In genomic region chr8:72583056-72583771, GRCm38 (mm10) we compare ENCODE assay signal across 8 mouse cellular contexts. TPM values are rescaled to one million over a fixed set of nuclear protein-coding genes. Genes with fewer than 3 reads are reported as not detected.
DNase-seq lines count a peak whose midpoint lies in the region; ATAC-seq lines count a peak whose summit lies in the region.

No protein-coding gene starts in this region.

- no peak for ATAC-seq in heart, embryonic 16.5 days (replicated peaks; ENCODE audit: extremely low read depth, insufficient read depth, low FRiP score)
- ATAC-seq in megakaryocyte, adult 5-6 weeks (ENCODE audit: poor library complexity, severe bottlenecking): peak; percentile 93
- no peak for ATAC-seq in intestine, embryonic 15.5 days

- H3K27ac ChIP-seq in heart, embryonic 16.5 days (ENCODE audit: low read length): peak overlapping the region; percentile 54
- H3K27ac ChIP-seq in intestine, embryonic 15.5 days: no peak overlapping the region

- H3K4me3 ChIP-seq in heart, embryonic 16.5 days (ENCODE audit: low read length): no peak overlapping the region
- H3K4me3 ChIP-seq in intestine, embryonic 15.5 days (replicated peaks): no peak overlapping the region

- H3K36me3 ChIP-seq in heart, embryonic 16.5 days (ENCODE audit: control insufficient read depth, insufficient read depth): peaks cover 5% of the 10 kb centered on the region; the same call in 1 of the 2 replicates
- H3K36me3 ChIP-seq in intestine, embryonic 15.5 days: no peaks in the 10 kb centered on the region

- WGBS in heart, embryonic 16.5 days: 60% methylated on average over 7 of the region's 7 CpGs
- whole genome bisulfite sequencing in intestine, embryonic 15.5 days: 70% methylated on average over 7 of the region's 7 CpGs

- no peaks in the 10 kb centered on the region for H3K27me3 ChIP-seq in heart, embryonic 16.5 days (ENCODE audit: control insufficient read depth, insufficient read depth, low read length)
- H3K27me3 ChIP-seq in intestine, embryonic 15.5 days (replicated peaks): no peaks in the 10 kb centered on the region

- DNase-seq in cerebellum, postnatal 10 days: peak; percentile 50 to 55
- no peak for DNase-seq in cerebellum, postnatal 25 days
- peak; percentile 44 for DNase-seq in right cerebral cortex, postnatal 14 days
- no peak for DNase-seq in right cerebral cortex, adult 2 months (ENCODE audit: low spot score in 2 of 2)
- DNase-seq in urinary bladder, adult 18-20 months (ENCODE audit: low spot score in 2 of 2): no peak

- no peaks in the 10 kb centered on the region for H3K9me3 ChIP-seq in heart, embryonic 16.5 days (replicated peaks; ENCODE audit: control insufficient read depth, low read length)
- H3K9me3 ChIP-seq in intestine, embryonic 15.5 days: no peaks in the 10 kb centered on the region

- no peak overlapping the region for H3K4me2 ChIP-seq in heart, embryonic 16.5 days (ENCODE audit: low read depth, low read length)
- no peak overlapping the region for H3K4me2 ChIP-seq in intestine, embryonic 15.5 days (replicated peaks)

- H3K9ac ChIP-seq in heart, embryonic 16.5 days (ENCODE audit: low read length): no peak overlapping the region
- no peak overlapping the region for H3K9ac ChIP-seq in intestine, embryonic 15.5 days

- H3K4me1 ChIP-seq in heart, embryonic 16.5 days (ENCODE audit: control insufficient read depth, insufficient read depth, low read length): peaks cover 27% of the 10 kb centered on the region
- H3K4me1 ChIP-seq in intestine, embryonic 15.5 days (replicated peaks): no peaks in the 10 kb centered on the region

RNA-seq across cellular contexts. Expression of gene Tmem38a, which starts 11.4 kb away (rescaled TPM):
- 117 and 125 TPM in 2 replicates for polyA plus RNA-seq in heart, embryonic 16.5 days (2015; fragmentation: Nextera tagmentation; extraction: Ambion mirVana)
- 3.7 and 5.6 TPM in 2 replicates for total RNA-seq in megakaryocyte, adult 5-6 weeks (2015)
- 3.8 and 5.0 TPM in 2 replicates for total RNA-seq in megakaryocyte, adult 5-6 weeks (2017)
- polyA plus RNA-seq in intestine, embryonic 15.5 days (2015; fragmentation: Nextera tagmentation; extraction: Ambion mirVana): 12.6 and 13.3 TPM in 2 replicates

RNA-seq across cellular contexts. Expression of gene Smim7, which starts 12.3 kb away (rescaled TPM):
- 97.1 and 108 TPM in 2 replicates for polyA plus RNA-seq in heart, embryonic 16.5 days (2015; fragmentation: Nextera tagmentation; extraction: Ambion mirVana)
- total RNA-seq in megakaryocyte, adult 5-6 weeks (2015): 48.7 and 55.8 TPM in 2 replicates
- total RNA-seq in megakaryocyte, adult 5-6 weeks (2017): 43.2 and 61.5 TPM in 2 replicates
- polyA plus RNA-seq in intestine, embryonic 15.5 days (2015; fragmentation: Nextera tagmentation; extraction: Ambion mirVana): 115 and 127 TPM in 2 replicates

RNA-seq across cellular contexts. Expression of gene Med26, which starts 35.1 kb away (rescaled TPM):
- 11.5 and 12.7 TPM in 2 replicates for polyA plus RNA-seq in heart, embryonic 16.5 days (2015; fragmentation: Nextera tagmentation; extraction: Ambion mirVana)
- 6.6 and 6.8 TPM in 2 replicates for total RNA-seq in megakaryocyte, adult 5-6 weeks (2015)
- 4.2 and 4.7 TPM in 2 replicates for total RNA-seq in megakaryocyte, adult 5-6 weeks (2017)
- polyA plus RNA-seq in intestine, embryonic 15.5 days (2015; fragmentation: Nextera tagmentation; extraction: Ambion mirVana): 13.1 and 14.0 TPM in 2 replicates

Comparison
In these comparisons a context has a peak if more than half of its experiments do, and no peak if none do; other contexts are left out.
1. DNase-seq: peak in cerebellum, postnatal 10 days (2 of 2) and right cerebral cortex, postnatal 14 days (single experiment); none in cerebellum, postnatal 25 days (0 of 2), right cerebral cortex, adult 2 months (0 of 2) and urinary bladder, adult 18-20 months (0 of 2).